Mouse (Mus musculus) gastrocnemius, adult 8-10 months (tissue): ENCODE measurements around the gene Myo18a. TPM values are rescaled to one million over a fixed set of nuclear protein-coding genes. Genes with fewer than 3 reads are reported as not detected.
"Not testable (repeated sequence)": the region's sequence is repeated elsewhere in the genome, so short reads cannot be mapped to it uniquely, and the experiment has no call there.

Source experiments
- DNase-seq, 2 experiments: peaks; one replicate each; pipeline ENCODE4 v3.0.0; 2022; ENCODE audit warnings: low spot score in 2 of 2
- total RNA-seq, 4 experiments: library from RNA; stranded (reverse); gene quantifications; 2 replicates each; pipeline ENCODE4 v1.2.4; 2022

The Myo18a gene
- total RNA-seq = 100 to 1,000 TPM; 309 to 400 (median 330) TPM

DNA sequence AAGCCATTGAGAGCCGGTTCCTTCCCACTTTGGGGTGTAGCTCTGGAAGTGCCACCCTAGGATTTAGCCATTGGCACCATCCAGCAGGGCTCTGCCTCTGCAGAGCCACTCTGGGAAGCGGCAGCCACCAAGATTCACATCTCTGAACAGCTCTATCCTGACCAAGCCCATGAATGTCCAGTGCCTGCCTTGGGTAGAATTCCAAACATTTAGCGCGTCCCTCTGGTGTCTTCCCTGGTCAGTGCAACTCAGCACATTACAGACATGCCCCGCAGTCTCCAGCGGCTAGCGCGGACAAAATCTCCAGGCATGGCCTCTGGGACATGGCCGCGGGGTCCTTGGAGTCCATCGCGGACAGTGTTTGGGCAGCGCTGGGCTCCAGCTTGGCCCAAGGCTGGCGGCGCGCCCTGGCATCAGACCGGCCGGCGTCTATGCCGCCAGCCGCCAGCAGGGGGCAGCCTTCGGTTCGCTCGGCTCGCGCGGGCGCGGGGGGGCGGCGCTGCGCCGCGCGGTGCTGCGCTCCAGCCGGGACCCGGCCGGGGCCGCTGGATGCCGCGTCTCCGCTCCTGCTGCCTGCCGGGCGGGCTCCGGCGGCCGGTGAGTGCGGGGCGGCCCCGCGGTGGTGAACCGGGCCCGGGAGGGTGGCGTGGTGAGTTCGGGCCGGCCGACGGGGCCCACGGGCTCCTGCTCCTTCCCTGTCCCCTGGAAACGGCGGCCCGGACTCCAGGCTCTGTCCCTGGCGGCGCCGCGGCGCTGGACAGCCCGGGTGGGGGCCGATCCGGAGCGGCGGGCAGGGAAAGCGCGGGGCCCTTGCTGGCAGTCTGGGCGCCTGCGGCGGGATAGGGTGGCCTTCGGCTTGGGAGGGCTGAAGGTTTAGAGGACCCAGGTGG is at the start of gene Myo18a:
Myo18a (plus strand) TSS at position 464 of the 890 bp plus-strand sequence.
- DNase-seq = peak; percentile 67 to 72

DNA sequence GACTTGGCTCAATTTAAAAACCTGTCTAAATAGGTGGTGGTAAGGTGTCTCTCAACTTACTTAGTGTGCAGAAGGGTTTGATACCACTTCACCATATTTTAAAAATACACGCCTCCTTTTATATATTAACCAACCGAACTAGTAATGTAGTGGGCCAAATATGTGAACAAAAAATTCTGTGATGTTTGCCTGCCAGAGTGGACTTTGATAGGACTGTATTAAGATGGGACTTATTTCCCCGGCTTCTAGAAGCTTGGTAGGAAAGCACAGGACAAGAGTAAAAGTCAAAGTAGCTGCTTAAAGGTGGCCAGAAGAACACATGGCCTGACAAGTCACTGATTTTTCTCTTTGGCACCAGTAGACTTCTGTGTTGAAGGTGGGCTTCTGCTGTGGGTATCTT is 49.3 kb upstream of the Myo18a start:
- DNase-seq = no peak

DNA sequence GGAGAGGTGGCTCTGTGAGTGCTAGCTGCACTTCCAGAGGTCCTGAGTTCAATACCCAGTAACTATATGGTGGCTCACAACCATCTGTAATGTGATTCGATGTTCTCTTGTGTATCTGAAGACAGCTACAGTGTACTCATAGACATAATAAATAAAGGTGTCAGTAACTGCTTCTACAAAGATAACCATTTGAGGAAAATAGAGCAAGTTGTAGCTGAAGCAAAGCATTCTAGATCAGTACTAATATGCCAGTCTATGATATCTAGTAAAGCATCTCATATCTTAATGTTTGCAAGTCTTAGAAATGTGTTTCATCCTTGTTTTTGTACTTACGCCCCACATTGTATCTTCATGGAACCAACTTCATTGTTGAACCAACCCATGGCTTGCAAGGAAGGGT is 44.0 kb upstream of the Myo18a start:
- DNase-seq = no peak

DNA sequence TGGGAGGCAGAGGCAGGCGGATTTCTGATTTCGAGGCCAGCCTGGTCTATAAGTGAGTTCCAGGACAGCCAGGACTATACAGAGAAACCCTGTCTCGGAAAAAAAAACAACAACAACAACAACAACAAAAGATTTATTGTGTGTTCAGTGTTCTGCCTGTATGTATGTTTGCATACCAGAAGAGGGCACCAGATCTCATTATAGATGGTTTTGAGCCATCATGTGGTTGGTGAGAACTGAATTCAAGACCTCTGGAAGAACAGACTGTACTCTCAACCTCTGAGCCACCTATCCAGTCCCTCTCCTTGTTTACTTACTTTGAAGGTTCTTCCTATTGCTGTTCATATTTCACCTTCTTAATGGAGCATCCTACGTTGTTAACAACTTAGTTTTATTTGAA is 41.7 kb upstream of the Myo18a start:
- no peak for DNase-seq

DNA sequence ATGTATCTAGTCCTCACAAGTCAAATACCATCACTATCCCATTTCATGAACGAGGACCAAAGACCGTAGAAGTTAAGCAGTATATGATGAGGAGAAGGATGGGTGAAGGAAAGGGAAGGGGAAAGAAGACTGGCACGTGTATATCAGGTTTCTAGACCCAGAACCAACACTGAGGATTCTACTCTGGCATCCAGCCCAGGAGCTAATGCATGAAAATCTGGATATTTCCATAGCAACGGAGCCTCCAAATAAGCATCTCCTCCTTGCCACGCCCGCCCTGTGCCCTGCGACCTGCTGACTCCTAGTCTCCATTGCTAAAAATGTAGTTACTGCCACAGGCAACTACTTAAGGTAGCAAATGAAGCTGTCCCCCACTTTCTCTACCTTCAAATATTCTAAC is 38.3 kb upstream of the Myo18a start:
- no peak for DNase-seq

DNA sequence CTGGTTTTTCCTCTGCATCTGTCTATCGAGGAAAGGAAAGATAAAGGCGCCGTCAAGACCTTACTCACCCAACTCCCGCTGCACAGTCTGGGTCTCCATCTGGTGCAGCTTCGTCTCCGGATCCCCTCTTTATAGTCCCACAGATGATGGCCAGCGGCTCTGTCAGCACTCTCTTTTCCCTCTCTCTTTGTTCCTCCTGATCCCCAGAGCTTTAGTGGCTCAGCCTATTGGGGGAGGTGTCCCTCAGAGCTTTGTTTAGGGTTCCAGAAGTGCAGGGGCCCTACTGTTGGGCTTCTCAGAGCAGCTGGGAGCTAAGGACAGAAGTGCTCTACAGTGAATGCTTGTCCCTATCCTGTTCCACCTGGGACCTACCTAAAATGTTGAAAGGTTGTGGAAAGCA is 37.9 kb upstream of the Myo18a start, which contains the start of gene Cryba1:
Cryba1 (minus strand) TSS at position 101 of the 400 bp plus-strand sequence.
- no peak for DNase-seq

DNA sequence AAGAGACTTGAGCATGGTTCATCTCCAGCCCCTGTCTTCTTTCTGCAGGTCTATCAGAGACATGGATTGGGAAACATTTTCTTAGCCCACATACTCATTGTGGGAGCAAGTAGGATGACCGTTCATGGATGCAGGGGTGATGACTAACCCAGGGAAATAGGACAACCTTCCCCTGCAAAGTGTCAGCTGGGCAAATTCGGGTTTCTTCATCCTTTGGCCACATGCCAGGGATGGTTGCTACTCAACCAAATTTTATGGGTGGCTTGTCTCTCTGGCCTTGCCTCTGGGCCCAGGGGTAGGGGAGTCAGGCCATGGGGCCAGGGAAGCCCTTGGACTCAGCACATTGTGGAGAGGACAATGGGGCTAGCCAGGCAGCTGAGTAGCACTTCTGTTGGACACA is 34.5 kb upstream of the Myo18a start:
- DNase-seq = no peak

DNA sequence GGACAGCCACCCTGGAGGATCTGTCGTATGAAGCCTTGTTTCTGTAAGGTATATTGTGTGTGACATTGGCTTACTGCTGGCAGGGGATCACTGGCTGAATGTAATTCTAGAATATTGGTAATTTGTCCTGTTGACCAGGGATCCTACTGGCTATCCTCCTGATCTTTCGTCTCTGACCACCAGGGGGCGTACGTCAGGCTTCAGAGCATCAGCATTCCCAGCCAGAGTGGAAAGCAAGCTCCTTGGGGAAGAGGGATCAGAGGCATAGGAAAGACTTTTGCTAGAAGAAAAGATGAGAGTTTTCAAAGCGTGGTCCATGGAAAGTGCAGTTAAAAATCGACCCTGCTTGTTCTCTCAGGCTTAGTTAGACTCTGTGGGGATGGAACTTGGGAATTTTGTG is 25.8 kb upstream of the Myo18a start:
- peak; percentile 71 to 78 for DNase-seq

DNA sequence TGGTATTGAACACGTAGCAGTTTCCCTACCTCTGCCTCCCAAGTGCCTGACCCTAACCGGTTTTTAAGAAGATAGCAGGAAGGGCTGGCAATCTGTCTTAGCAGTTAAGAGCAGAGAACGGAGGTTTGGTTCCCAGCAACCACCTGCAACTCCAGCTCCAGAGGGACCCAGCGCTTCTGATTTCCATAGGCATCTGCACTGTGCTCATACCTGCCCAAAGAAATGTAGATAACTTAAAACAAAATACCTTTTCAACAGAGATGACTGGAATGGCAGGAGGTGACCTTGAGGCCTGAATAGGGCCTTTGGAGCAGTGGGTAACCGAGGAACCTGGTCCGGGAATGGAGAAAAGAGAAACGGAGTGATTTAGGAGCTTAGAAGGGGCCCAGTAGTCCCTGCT is 24.5 kb upstream of the Myo18a start:
- DNase-seq = no peak

DNA sequence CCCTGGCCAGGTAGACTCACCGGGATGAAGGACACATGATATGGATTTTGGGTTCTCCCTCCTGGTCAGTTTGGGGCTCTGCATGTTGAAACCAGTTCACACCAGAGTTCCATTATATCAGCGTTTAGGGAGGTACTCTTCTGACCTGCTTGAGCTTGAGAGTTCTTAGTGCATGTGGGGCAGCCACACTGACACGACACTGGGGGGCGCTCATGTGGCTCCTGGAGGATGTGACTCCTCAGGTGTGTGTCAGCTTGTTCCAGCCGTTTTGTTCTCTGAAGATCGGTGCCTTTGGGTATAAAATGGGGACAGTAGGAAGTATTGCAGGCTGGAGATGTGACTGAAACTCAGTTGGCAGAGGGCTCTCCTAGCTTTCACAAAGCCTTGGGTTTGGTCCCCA is 19.1 kb upstream of the Myo18a start:
- no peak for DNase-seq

DNA sequence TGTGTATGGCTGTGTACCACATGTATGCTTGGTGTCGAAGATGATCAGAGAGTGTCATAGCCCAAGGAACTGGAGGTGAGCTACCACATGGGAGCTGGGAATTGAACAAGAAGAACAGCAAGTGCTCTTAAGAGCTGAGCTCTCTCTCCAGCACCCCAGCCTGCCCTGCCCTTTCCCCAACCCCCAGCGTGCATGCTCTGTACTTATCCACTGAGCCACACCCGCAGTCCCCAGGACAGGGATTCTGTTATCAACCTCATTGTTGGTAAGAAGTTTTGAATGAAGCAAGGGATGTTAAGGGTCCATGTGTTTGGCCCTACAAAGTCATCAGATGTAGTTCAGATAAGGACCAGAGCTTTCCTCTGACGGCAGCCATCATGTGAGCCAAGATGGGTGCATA is 16.4 kb upstream of the Myo18a start:
- DNase-seq = no peak

DNA sequence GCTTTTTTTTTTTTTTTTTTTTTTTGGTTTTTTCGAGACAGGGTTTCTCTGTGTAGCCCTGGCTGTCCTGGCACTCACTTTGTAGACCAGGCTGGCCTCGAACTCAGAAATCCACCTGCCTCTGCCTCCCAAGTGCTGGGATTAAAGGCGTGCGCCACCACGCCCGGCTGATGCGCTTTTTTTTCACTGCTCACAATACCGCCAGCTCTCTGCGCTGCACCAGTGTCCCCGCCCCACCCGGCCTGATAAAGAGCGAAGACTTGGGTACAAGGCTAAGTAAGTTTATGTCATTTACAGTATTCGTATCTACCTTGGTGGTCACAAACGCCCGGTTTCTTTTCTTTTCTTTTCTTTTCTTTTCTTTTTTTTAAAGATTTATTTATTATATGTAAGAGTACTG is 15.9 kb upstream of the Myo18a start:
- DNase-seq = not testable (repeated sequence)

DNA sequence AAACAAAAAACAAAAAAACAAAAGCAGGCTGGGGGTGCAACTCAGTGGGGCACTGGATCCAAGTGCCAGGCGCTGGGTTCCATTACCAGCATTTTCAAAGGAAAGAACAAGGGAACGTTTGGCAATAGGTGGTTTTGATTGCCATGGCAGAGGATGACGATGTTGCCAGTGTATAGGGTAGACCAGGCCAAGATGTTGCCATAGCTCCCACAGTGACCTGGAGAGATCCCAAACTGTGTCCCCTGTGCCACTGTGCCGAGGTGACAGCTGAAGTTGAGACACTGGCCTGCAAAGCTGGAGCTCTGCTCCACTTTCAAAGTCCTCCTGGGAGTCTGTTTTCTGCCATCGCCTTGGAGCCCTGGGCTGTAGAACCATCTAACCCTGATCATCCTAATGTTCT is 14.1 kb upstream of the Myo18a start:
- no peak for DNase-seq

DNA sequence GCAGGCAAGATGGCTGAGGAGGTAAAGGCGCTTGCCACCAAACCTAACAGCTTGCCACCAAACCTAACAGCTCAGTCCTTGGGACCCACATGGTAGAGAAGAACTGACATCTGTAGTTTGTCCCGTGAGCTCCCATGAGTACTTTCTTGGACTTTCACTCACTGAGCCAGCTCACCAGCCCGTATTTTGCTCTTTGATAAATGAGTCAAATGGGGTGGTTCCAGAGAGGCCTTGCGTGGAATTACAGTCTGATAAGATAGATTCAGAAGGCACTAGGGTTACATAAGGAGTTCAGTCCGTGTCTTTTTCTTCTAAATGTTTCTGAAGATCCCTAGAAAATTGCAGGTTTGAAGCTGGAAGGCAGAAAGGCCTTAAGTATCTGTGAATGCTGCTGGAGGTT is 10.5 kb upstream of the Myo18a start:
- no peak for DNase-seq

DNA sequence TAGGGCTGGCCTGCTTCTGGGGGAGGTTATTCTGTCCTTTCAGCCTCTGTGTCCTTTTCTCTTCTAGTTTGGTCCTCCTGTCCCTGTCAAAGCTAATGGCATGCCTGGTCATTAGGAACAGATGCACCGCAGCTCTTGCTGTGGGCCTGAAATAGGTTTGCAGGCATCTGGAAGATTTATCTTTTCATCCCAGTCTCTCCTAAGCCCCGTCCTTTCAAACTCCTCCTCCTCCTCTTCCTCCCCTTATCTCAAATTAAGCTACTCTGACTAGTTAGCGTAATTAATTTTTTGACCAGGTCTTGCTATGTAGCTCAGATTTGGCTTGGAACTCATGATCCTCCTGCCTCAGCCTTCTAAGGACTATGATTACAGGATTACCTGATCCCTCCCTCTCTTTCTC is 9.6 kb upstream of the Myo18a start:
- DNase-seq = no peak

DNA sequence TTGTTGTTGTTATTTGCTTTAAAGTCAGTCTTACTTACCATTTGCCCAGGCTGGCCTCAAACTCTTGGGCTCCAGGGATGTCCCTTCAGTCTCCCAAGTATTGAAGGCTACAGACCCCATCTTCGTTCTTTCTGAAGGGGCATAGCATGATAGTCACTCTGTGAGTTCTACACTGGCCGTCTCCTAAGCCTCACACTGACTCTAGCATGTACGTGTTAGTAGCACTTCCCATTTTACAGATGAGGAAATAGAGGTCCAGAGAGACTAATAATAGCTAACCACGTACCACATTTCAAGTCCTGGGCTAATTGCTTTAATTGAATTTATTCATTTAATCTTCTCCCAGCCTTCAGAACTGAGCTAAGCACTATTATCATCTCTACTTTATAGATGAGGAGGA is 3.0 kb upstream of the Myo18a start:
- DNase-seq = no peak

DNA sequence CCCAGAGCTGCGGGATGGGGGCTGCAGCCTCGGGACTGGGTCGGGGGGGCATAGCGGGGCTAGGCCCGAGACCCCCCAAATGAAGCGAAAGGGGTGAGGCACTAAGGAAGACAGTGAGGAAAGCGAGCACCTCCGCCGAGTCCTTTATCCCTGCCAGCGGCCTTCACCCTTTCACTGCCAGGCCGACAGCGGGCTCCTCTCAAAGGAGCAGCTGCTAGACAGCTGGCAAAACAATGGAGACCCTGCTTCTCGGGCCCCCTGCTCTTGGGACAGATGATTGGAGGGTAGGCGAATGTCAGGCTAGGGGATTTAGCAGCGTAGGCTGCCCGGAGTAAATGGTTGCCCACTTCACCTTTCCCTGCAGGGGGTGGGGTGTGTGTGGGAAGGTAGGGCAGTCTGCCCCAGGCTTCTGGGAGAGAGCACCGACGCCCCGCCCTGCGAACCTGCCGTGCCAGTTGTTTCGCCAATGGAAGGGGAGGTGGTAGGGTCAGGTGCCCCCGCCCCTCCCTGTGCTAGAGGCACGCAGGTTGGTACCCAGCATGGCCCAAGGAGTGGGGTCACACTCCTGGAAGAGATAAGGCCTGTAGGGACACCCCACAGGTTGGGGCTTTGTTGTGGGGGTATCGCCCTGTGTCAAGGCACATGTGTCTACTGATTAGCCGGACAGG is 761 bp downstream of the Myo18a start:
- DNase-seq = peak in 1 of 2 experiments; percentile 40

DNA sequence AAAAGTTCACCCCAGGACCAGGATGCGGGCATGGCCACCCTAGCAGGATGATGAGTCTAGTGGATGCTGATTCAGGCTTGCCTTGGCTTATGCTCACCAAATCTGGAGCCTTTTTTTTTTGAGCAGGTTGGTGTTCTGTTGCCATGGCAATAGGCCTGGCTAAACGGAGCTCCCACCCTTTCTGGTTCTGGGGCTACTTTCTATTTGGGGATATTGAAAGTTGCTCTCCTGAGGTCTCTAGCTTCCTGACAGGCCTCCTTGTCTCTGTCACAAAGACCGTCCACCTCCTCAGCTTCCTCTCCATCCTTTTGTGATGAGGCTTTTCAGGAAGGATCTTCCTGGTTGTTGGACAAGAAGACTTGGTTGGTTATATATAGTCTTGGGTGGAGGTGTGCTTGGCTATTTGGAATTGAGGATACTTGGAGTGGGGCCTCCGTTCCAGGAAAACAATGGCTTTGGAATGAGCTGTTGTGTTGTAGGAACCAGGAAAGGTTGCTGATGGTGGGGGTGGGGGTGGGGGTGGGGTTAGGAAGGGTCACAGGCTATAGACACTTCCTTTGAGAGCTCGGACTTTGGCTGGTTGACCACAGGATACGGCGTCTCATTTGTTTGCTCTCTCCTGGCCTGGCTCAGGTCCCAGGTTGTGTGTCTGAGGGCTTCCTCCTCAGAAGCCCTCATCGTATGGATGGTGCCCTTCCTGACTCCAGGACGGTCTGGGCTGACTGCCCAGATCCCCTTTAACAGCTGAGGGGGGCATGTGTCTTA is 1.8 kb downstream of the Myo18a start:
- no peak for DNase-seq

DNA sequence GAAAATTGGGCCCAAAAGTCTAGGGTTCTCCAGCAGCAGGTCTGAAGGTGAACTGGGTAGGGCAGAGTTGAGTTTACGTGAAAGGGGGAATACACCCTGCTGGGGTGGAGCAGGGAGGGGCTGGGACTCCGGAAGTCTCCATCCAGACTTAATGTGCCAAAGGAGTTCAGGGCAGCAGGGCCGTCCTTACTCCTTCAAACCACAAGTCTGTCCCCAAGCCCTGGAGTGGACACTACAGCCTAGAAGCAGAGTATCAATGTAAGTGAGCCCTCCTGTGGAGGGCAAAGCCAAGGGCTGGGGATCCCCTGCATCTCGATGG is 2.4 kb downstream of the Myo18a start:
- DNase-seq = no peak

DNA sequence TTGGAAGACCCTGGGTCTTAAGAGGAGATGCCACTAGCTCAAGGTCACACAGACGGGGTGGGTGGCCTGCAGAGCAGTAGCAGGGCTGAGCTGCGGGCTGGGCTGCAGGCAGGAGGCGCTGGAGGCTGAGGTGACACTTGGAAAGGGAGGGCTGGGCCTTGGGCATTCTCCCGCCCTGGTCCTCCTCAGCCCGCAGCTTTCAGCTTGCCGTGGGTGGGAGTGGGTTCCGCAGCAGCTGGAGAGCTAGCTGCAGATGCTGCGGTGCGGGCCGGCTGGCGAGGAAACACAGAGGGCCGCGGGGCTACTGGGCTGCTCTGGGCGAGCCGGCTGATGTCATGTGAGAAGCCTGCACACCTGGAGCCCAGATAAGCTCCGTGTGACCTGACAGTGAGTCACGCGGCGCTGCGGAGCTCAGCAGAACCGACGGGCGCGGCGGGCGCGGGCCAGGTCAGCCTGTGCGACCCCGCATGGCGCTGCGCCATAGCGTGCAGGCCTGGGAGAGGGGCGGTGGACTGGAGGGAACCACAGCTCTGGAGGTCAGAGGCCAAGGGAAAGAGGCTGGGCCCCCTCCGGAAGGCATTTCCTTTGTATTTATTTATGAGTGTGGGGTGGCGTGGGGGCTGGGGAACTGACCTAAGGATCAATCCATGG is 3.4 kb downstream of the Myo18a start:
- DNase-seq = no peak

DNA sequence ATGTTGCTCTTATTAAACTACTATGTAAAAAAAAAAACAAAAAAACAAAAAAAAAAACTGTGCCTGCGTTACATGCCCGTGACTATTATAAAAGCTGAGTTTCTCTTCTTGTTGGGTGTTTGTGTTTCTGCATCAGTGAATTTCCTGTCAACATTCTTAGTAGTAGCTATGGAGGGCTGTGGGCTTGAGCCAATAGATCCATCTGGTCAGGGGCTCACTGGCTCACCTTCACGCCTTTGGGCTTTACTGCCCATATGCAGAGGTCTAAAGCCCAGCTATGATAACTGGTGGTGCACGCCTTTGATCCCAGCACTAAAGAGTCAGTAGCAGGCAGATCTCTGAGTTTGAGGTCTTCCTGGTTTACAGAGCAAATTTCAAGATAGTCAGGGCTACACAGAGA is 6.5 kb downstream of the Myo18a start:
- no peak for DNase-seq

DNA sequence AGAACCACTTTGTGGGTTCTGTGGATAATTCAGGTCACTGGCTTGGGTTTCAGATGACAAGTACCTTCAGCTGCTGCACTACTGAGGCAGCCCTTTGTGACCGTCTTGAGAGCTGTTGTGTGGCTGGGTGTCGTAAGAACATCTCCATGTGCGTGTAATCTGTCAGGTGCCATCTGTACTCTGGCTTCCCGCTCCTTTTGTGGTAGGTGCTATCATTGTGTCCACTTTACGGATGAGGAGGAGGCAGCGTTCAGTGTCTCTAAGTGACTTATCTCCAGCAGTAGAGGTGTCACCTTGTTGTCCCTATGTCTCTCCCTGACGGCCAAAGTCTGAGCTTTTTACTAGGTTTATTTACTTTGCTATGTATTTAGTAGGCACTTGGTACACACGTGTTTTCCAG is 7.3 kb downstream of the Myo18a start:
- no peak for DNase-seq
